Mouse (Mus musculus) forebrain, embryonic 11.5 days (tissue): ENCODE results near the gene Runx1. TPM values are rescaled to one million over a fixed set of nuclear protein-coding genes. Genes with fewer than 3 reads are reported as not detected.

Experiments
- ATAC-seq: fragments of 200-750 bp; cut with Nextera tagmentation; replicated peaks from 2 replicates; pipeline ENCODE4 v1.8.0; 2017; ENCODE audit warnings: moderate TSS enrichment; ENCODE audit not compliant: low FRiP score
- DNase-seq: peaks from one replicate; pipeline ENCODE4 v3.0.0-alpha.2; 2017; ENCODE audit warnings: low spot score
- H3K27ac ChIP-seq: fragments of 300-500 bp; sonication (generic); 2 replicates; pipeline ENCODE4 v1.5.1; 2014; ENCODE audit warnings: low read depth, low read length
- H3K27me3 ChIP-seq: fragments of 300-500 bp; sonication (generic); 2 replicates; pipeline ENCODE4 v1.6.1; 2014; ENCODE audit warnings: mild to moderate bottlenecking, low read length, mixed read lengths; ENCODE audit not compliant: control insufficient read depth, insufficient read depth
- H3K36me3 ChIP-seq: fragments of 300-500 bp; sonication (generic); 2 replicates; pipeline ENCODE4 v1.6.1; 2014; ENCODE audit warnings: mild to moderate bottlenecking, low read length, moderate library complexity, mixed read lengths; ENCODE audit not compliant: control insufficient read depth, insufficient read depth
- H3K4me1 ChIP-seq: fragments of 300-500 bp; sonication (generic); replicated peaks from 2 replicates; pipeline ENCODE4 v1.6.1; 2014; ENCODE audit warnings: low read length, mixed read lengths; ENCODE audit not compliant: control insufficient read depth, insufficient read depth
- H3K4me2 ChIP-seq: fragments of 300-500 bp; sonication (generic); 2 replicates; pipeline ENCODE4 v1.6.1; 2014; ENCODE audit warnings: low read depth, mild to moderate bottlenecking, low read length, moderate library complexity, mixed read lengths; ENCODE audit not compliant: severe bottlenecking
- H3K4me3 ChIP-seq: fragments of 300-500 bp; sonication (generic); 2 replicates; pipeline ENCODE4 v1.5.1; 2014; ENCODE audit warnings: low read depth, low read length
- H3K9ac ChIP-seq: fragments of 300-500 bp; sonication (generic); 2 replicates; pipeline ENCODE4 v1.6.1; 2014; ENCODE audit warnings: low read length
- H3K9me3 ChIP-seq: fragments of 300-500 bp; sonication (generic); 2 replicates; pipeline ENCODE4 v1.6.1; 2016; ENCODE audit warnings: low read length, mixed read lengths; ENCODE audit not compliant: control insufficient read depth
- WGBS: fragments of 180-500 bp; shearing (Covaris S2); extraction: QIAGEN DNeasy Blood & Tissue Kit; methylation state at CpG from one replicate; pipeline ENCODE4 v1.1.7; 2014; 5-methylcytosine and 5-hydroxymethylcytosine counted together
- polyA plus RNA-seq: library from polyadenylated mRNA; unstranded; fragments of >200 nt; fragmentation: Nextera tagmentation; extraction: Ambion mirVana; gene quantifications from 2 replicates; pipeline ENCODE4 v1.2.1, GENCODE M21; 2014

The Runx1 gene
- polyA plus RNA-seq, 1 experiment from 2014 or later: 2.2 TPM

DNA sequence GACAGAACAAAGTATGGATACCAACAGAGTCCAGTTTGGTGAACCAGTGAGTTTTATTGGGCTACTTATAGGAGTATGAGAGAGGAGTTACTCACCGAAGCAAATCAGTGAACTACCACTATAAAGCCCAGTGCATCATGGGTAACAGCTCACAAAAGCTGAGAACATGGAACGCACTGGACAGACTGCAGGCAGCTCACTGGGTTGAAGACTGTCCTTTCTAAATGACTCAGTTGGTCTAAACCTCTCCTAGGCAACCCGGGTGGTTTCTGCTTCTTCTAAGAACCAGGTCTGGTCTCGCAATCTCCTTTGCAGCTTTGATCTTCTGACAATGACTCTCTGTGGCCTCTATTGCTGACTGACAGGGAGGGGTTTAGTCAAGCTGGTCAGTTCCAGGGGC is 36.5 kb upstream of the Runx1 start:
- Histone ChIP-seq H3K36me3 (no peaks in the 10 kb centered on the region), H3K27me3 (no peaks in the 10 kb centered on the region), H3K4me2 (no peak overlapping the region), H3K27ac (no peak overlapping the region), H3K9me3 (no peaks in the 10 kb centered on the region), H3K9ac (no peak overlapping the region), H3K4me1 (no peaks in the 10 kb centered on the region), H3K4me3 (no peak overlapping the region)
- ATAC-seq (no peak), DNase-seq (no peak)
- WGBS: 82% methylated on average over 4 of the region's 4 CpGs

DNA sequence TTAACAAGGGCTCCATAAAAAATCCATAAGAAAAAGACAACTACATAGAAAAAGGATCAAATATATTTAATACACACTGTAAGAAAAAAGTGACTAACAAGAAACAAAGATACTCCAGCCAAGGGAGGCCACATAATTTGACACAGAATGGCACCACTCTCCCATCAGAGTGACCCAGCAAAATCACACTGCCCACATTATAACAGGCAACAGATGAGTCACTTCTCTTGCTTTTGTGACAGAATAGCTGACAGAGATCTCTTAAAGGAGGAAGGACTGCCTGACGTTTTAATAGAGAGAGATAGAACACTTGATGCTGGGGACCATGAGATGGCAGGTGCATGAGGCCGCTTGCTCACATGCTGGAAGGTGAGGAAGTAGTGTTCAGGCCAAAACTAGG is 35.6 kb upstream of the Runx1 start:
- H3K4me1 ChIP-seq: no peaks in the 10 kb centered on the region
- WGBS: 71% methylated on average over 2 of the region's 2 CpGs

DNA sequence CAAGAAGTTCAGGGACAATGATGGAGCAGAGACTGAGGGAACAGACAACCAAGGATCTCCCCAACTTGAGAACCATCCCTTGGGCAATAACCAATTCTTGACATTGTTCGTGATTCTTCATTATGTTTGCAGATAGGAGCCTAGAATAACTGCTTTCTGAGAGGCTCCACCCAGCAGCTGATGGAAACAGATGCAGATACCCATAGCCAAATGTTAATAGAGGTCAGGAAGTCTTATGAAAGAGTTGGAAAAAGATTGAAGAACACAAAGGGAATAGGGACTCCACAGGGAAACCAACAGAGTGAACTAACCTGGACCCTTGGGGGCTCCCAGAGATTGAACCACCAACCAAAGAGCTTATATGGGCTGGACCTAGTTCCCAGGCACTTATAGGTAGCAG is 34.7 kb upstream of the Runx1 start:
- 81% methylated on average over 1 of the region's 1 CpGs for WGBS
- Histone ChIP-seq H3K9ac (no peak overlapping the region), H3K4me3 (no peak overlapping the region), H3K9me3 (no peaks in the 10 kb centered on the region), H3K4me2 (no peak overlapping the region), H3K4me1 (no peaks in the 10 kb centered on the region), H3K27ac (no peak overlapping the region), H3K27me3 (no peaks in the 10 kb centered on the region), H3K36me3 (no peaks in the 10 kb centered on the region)
- no peak for DNase-seq
- no peak for ATAC-seq

More for the DNA sequence above, 35.6 kb upstream of the Runx1 start:
- ATAC-seq (no peak), DNase-seq (no peak)
- Histone ChIP-seq H3K9ac (no peak overlapping the region), H3K4me3 (no peak overlapping the region), H3K4me2 (no peak overlapping the region), H3K9me3 (no peaks in the 10 kb centered on the region), H3K36me3 (no peaks in the 10 kb centered on the region), H3K27me3 (no peaks in the 10 kb centered on the region), H3K27ac (no peak overlapping the region)

DNA sequence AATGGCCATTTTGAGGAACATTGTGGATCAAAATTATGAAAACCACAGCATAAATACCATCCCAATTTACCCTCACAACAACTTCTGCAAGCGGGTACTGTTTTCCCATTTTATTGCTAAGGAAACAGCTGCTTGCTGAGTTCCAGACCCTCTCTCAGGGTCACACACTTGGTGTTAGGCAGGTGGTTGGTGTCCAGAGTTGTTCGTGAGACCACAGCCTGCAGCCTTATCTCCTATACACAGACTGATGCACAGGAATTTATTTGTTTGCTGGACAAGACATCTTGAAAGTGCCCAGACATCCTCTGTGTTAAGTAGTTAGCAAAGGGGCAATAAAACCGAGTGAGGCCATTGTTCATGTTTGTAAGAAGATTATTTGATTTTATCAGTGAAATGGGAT is 30.8 kb upstream of the Runx1 start:
- Histone ChIP-seq H3K27me3 (no peaks in the 10 kb centered on the region), H3K9me3 (no peaks in the 10 kb centered on the region), H3K4me1 (no peaks in the 10 kb centered on the region), H3K9ac (no peak overlapping the region), H3K4me2 (no peak overlapping the region), H3K27ac (no peak overlapping the region), H3K4me3 (no peak overlapping the region), H3K36me3 (no peaks in the 10 kb centered on the region)
- DNase-seq (no peak), ATAC-seq (no peak)
- 83% methylated on average over 3 of the region's 3 CpGs for WGBS

DNA sequence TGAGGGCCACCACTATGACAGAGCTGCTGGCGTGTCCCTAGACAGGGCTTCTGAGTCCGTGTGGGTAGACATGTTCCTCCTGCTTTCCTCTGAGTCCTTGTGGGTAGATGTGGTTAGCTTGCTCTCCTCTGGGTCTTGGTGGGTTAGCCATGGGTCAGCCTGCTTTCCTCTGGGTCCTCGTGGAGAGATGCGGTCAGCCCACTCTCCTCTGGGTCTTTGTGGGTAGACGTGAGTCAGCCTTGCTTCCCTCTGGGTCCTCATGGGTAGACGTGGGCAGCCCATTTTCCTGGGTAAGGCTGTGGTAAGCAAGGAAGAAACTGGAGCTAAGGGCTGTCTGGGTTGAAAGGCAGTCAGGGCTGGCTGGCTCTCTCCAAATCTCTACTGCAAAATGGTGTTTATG is 26.3 kb upstream of the Runx1 start:
- no peaks in the 10 kb centered on the region for H3K4me1 ChIP-seq
- H3K36me3 ChIP-seq: no peaks in the 10 kb centered on the region
- H3K4me3 ChIP-seq: no peak overlapping the region
- no peak for ATAC-seq
- H3K27me3 ChIP-seq: no peaks in the 10 kb centered on the region
- no peak overlapping the region for H3K27ac ChIP-seq
- H3K9ac ChIP-seq: no peak overlapping the region
- WGBS: 90% methylated on average over 6 of the region's 6 CpGs
- H3K4me2 ChIP-seq: no peak overlapping the region
- H3K9me3 ChIP-seq: no peaks in the 10 kb centered on the region
- DNase-seq: no peak

DNA sequence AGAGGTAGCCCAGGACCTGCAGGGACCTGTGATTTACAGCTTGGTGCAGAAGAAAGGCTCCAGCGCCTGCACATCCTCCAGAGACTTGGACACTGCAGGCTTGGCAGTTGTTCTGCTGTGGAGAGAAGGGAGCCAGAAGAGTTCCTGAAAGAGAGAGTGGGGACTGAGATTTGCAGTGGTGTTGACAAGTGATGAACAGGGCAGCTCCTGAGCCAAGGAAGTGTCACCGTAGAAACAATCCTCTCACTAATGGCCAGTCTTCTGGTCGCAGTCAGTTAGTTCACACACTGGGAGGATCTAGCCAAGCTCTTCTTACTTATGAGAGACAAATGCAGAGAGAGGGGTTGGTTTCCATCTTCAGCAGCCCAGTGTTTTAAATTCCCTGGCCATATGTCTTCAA is 24.5 kb upstream of the Runx1 start:
- Histone ChIP-seq H3K27me3 (no peaks in the 10 kb centered on the region), H3K4me3 (no peak overlapping the region), H3K9me3 (no peaks in the 10 kb centered on the region), H3K4me2 (no peak overlapping the region), H3K36me3 (no peaks in the 10 kb centered on the region), H3K27ac (no peak overlapping the region), H3K9ac (no peak overlapping the region), H3K4me1 (no peaks in the 10 kb centered on the region; the same call in 1 of the 2 replicates)
- no peak for ATAC-seq
- WGBS: 79% methylated on average over 3 of the region's 3 CpGs
- no peak for DNase-seq

DNA sequence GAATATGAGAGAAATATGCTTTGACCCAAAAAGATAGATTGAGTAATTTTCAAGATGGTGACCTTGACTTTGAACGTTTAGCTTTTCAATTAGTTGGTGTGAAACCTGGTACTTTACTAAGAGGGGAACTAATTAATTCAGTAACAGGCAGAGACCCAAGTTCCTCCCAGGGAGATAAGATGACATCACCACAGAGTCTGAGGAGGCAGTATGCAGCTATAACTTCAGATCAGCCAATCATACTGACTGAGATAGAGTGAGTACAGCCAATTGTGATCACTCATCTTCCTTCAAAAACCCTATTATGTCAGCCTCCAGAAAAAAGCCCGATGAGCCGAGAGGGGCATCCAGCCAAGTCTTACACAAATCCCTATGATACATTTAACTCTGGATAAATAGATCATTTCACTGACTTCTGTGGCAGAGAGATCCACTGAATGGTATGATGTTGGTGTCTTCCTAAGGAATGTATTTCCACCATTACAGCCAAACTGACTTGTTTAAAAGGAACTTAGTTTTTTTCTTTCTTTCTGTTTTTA is 21.9 kb upstream of the Runx1 start:
- Histone ChIP-seq H3K9ac (no peak overlapping the region), H3K36me3 (no peaks in the 10 kb centered on the region), H3K4me2 (no peak overlapping the region), H3K4me1 (no peaks in the 10 kb centered on the region; the same call in 1 of the 2 replicates), H3K27ac (no peak overlapping the region), H3K4me3 (no peak overlapping the region), H3K9me3 (no peaks in the 10 kb centered on the region), H3K27me3 (no peaks in the 10 kb centered on the region)
- 87% methylated on average over 3 of the region's 3 CpGs for WGBS
- ATAC-seq (no peak), DNase-seq (no peak)

DNA sequence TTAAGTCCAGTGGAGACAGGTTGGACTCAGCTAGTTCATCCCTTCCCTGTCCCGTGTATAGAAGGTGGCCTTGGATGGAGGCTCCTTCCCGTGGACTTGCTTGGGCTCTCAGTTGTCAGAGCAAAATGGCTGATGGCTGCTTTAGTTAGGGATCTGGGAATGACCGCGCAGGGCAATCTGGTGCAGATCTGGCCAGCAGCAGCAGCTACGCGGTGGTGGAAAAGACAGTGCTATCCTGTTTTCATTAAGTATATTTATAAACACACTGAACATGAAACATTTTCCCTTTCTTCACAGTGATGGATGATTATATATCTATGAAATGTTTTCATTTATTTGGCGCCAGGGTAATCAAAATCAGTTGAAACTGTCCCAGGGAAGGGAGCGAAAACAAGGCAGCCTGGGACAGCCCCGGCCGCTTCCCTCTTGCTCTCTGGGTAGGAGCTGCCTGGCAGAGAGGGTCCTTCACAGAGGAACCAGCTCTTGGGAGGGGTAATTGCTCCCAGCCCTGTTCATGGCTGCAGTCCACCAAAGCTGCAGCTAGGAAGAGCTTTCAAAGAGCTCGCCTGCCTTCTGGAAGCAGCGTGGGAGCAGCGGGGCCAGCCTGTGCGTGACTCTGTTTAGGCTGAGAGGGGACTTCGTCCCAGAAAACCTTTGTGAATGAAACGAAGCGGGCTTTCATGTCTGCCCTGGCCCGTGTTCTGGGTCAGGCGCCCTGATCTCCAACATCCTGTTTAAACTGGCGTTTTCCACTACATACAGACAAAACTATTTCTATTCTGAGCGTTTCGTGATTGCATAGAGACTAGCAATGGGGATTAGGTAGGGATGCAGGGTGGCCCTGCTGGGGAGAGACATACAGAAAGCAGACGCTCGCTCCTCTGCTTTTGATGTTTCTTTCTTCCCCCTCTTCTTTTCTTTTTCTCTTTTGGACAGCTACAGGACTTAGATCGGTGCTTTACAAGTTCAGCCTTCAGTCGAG is 19.6 kb upstream of the Runx1 start:
- no peak overlapping the region for H3K9ac ChIP-seq
- WGBS: 51% methylated on average over 26 of the region's 26 CpGs
- no peaks in the 10 kb centered on the region; the same call in 1 of the 2 replicates for H3K4me1 ChIP-seq
- H3K4me2 ChIP-seq: no peak overlapping the region
- 0 out of 2 replicates have a peak, but pooled peaks have one; percentile 33 for ATAC-seq
- no peak for DNase-seq
- H3K27ac ChIP-seq: no peak overlapping the region
- H3K36me3 ChIP-seq: no peaks in the 10 kb centered on the region
- H3K27me3 ChIP-seq: no peaks in the 10 kb centered on the region
- H3K4me3 ChIP-seq: no peak overlapping the region
- no peaks in the 10 kb centered on the region for H3K9me3 ChIP-seq
